Mouse (Mus musculus): Measurements from ENCODE around the gene Fam184a. TPM values are rescaled to one million over a fixed set of nuclear protein-coding genes. Genes with fewer than 3 reads are reported as not detected.
A peak's percentile ranks its signal among the peaks of the same experiment; 100 is the strongest.

Fam184a gene
- polyA plus RNA-seq, 1 experiment from 2014 or later, result 7.9 TPM

GRCm38 (mm10) chr10:53752723-53753122 lies 1.8 kb upstream of the Fam184a start:
- Histone ChIP-seq H3K4me2 (ENCODE audit: low read depth) (no peak overlapping the region), H3K4me1 (ENCODE audit: control insufficient read depth, insufficient read depth, low read length) (no peaks in the 10 kb centered on the region), H3K36me3 (ENCODE audit: control insufficient read depth, insufficient read depth, low read length) (no peaks in the 10 kb centered on the region), H3K9ac (ENCODE audit: low read length) (no peak overlapping the region), H3K4me3 (ENCODE audit: low read depth, low read length) (no peak overlapping the region), H3K9me3 (ENCODE audit: control insufficient read depth, low read length) (no peaks in the 10 kb centered on the region; the same call in 1 of the 2 replicates), H3K27me3 (ENCODE audit: control insufficient read depth, insufficient read depth, low read length) (no peaks in the 10 kb centered on the region), H3K27ac (ENCODE audit: low read depth, low read length) (no peak overlapping the region)
- no peak for ATAC-seq (ENCODE audit: insufficient read depth, low FRiP score, low TSS enrichment)
- WGBS, result 90% methylated on average over 1 of the region's 1 CpGs
- no peak for DNase-seq (ENCODE audit: low spot score)

GRCm38 (mm10) chr10:53750275-53750954 lies 508 bp downstream of the Fam184a start:
- Histone ChIP-seq H3K4me3 (ENCODE audit: low read depth, low read length) (peak overlapping the region; percentile 75), H3K4me1 (ENCODE audit: control insufficient read depth, insufficient read depth, low read length) (no peaks in the 10 kb centered on the region), H3K36me3 (ENCODE audit: control insufficient read depth, insufficient read depth, low read length) (no peaks in the 10 kb centered on the region), H3K9me3 (ENCODE audit: control insufficient read depth, low read length) (no peaks in the 10 kb centered on the region; the same call in 1 of the 2 replicates), H3K4me2 (ENCODE audit: low read depth) (peak overlapping the region; percentile 76), H3K9ac (ENCODE audit: low read length) (peak overlapping the region; percentile 69), H3K27me3 (ENCODE audit: control insufficient read depth, insufficient read depth, low read length) (no peaks in the 10 kb centered on the region), H3K27ac (ENCODE audit: low read depth, low read length) (no peak overlapping the region)
- peak; percentile 76 for ATAC-seq (ENCODE audit: insufficient read depth, low FRiP score, low TSS enrichment)
- DNase-seq (ENCODE audit: low spot score), result no peak
- WGBS, result 10% methylated on average over 39 of the region's 39 CpGs

- WGBS, result 89% methylated on average over 6 of the region's 6 CpGs
- H3K4me3 ChIP-seq (ENCODE audit: low read depth, low read length), result no peak overlapping the region
- ATAC-seq (ENCODE audit: insufficient read depth, low FRiP score, low TSS enrichment) (no peak), DNase-seq (ENCODE audit: low spot score) (no peak)
- no peaks in the 10 kb centered on the region for H3K9me3 ChIP-seq (ENCODE audit: control insufficient read depth, low read length)
- H3K36me3 ChIP-seq (ENCODE audit: control insufficient read depth, insufficient read depth, low read length), result no peaks in the 10 kb centered on the region
- no peaks in the 10 kb centered on the region for H3K27me3 ChIP-seq (ENCODE audit: control insufficient read depth, insufficient read depth, low read length)
- no peaks in the 10 kb centered on the region for H3K4me1 ChIP-seq (ENCODE audit: control insufficient read depth, insufficient read depth, low read length)
- H3K9ac ChIP-seq (ENCODE audit: low read length), result no peak overlapping the region
- no peak overlapping the region for H3K4me2 ChIP-seq (ENCODE audit: low read depth)
- no peak overlapping the region for H3K27ac ChIP-seq (ENCODE audit: low read depth, low read length)
These were observed 4.9 kb downstream of the Fam184a start for GRCm38 (mm10) chr10:53746039-53746438.

- H3K27me3 ChIP-seq (ENCODE audit: control insufficient read depth, insufficient read depth, low read length), result no peaks in the 10 kb centered on the region
- H3K4me2 ChIP-seq (ENCODE audit: low read depth), result no peak overlapping the region
- H3K36me3 ChIP-seq (ENCODE audit: control insufficient read depth, insufficient read depth, low read length), result no peaks in the 10 kb centered on the region
- no peak overlapping the region for H3K27ac ChIP-seq (ENCODE audit: low read depth, low read length)
- no peak overlapping the region for H3K4me3 ChIP-seq (ENCODE audit: low read depth, low read length)
- 89% methylated on average over 5 of the region's 5 CpGs for WGBS
- no peaks in the 10 kb centered on the region for H3K9me3 ChIP-seq (ENCODE audit: control insufficient read depth, low read length)
- no peak overlapping the region for H3K9ac ChIP-seq (ENCODE audit: low read length)
- DNase-seq (ENCODE audit: low spot score), result no peak
- no peaks in the 10 kb centered on the region for H3K4me1 ChIP-seq (ENCODE audit: control insufficient read depth, insufficient read depth, low read length)
- 0 out of 2 replicates have a peak, but pooled peaks have one; percentile 13 for ATAC-seq (ENCODE audit: insufficient read depth, low FRiP score, low TSS enrichment)
These were observed 8.0 kb downstream of the Fam184a start for GRCm38 (mm10) chr10:53742961-53743360.

- Histone ChIP-seq H3K9me3 (ENCODE audit: control insufficient read depth, low read length) (no peaks in the 10 kb centered on the region), H3K4me3 (ENCODE audit: low read depth, low read length) (no peak overlapping the region), H3K27me3 (ENCODE audit: control insufficient read depth, insufficient read depth, low read length) (no peaks in the 10 kb centered on the region), H3K9ac (ENCODE audit: low read length) (no peak overlapping the region), H3K4me1 (ENCODE audit: control insufficient read depth, insufficient read depth, low read length) (no peaks in the 10 kb centered on the region), H3K4me2 (ENCODE audit: low read depth) (no peak overlapping the region), H3K36me3 (ENCODE audit: control insufficient read depth, insufficient read depth, low read length) (no peaks in the 10 kb centered on the region), H3K27ac (ENCODE audit: low read depth, low read length) (no peak overlapping the region)
- no peak for ATAC-seq (ENCODE audit: insufficient read depth, low FRiP score, low TSS enrichment)
- DNase-seq (ENCODE audit: low spot score), result no peak
These were observed 10.9 kb downstream of the Fam184a start for GRCm38 (mm10) chr10:53740014-53740413.

GRCm38 (mm10) chr10:53738842-53739241 lies 12.1 kb downstream of the Fam184a start:
- no peak overlapping the region for H3K27ac ChIP-seq (ENCODE audit: low read depth, low read length)
- 76% methylated on average over 8 of the region's 8 CpGs for WGBS

GRCm38 (mm10) chr10:53735201-53735865 lies 15.6 kb downstream of the Fam184a start:
- Histone ChIP-seq H3K27ac (ENCODE audit: low read depth, low read length) (no peak overlapping the region), H3K9ac (ENCODE audit: low read length) (no peak overlapping the region), H3K36me3 (ENCODE audit: control insufficient read depth, insufficient read depth, low read length) (no peaks in the 10 kb centered on the region), H3K9me3 (ENCODE audit: control insufficient read depth, low read length) (no peaks in the 10 kb centered on the region), H3K4me3 (ENCODE audit: low read depth, low read length) (no peak overlapping the region), H3K4me1 (ENCODE audit: control insufficient read depth, insufficient read depth, low read length) (no peaks in the 10 kb centered on the region), H3K4me2 (ENCODE audit: low read depth) (no peak overlapping the region), H3K27me3 (ENCODE audit: control insufficient read depth, insufficient read depth, low read length) (no peaks in the 10 kb centered on the region)
- no peak for ATAC-seq (ENCODE audit: insufficient read depth, low FRiP score, low TSS enrichment)
- no peak for DNase-seq (ENCODE audit: low spot score)
- WGBS, result 84% methylated on average over 7 of the region's 7 CpGs

More at GRCm38 (mm10) chr10:53738842-53739241, 12.1 kb downstream of the Fam184a start:
- Histone ChIP-seq H3K4me1 (ENCODE audit: control insufficient read depth, insufficient read depth, low read length) (no peaks in the 10 kb centered on the region), H3K9ac (ENCODE audit: low read length) (no peak overlapping the region), H3K4me3 (ENCODE audit: low read depth, low read length) (no peak overlapping the region), H3K36me3 (ENCODE audit: control insufficient read depth, insufficient read depth, low read length) (no peaks in the 10 kb centered on the region), H3K27me3 (ENCODE audit: control insufficient read depth, insufficient read depth, low read length) (no peaks in the 10 kb centered on the region), H3K9me3 (ENCODE audit: control insufficient read depth, low read length) (no peaks in the 10 kb centered on the region), H3K4me2 (ENCODE audit: low read depth) (no peak overlapping the region)
- ATAC-seq (ENCODE audit: insufficient read depth, low FRiP score, low TSS enrichment) (no peak), DNase-seq (ENCODE audit: low spot score) (no peak)

GRCm38 (mm10) chr10:53732324-53732723 lies 18.6 kb downstream of the Fam184a start:
- Histone ChIP-seq H3K36me3 (ENCODE audit: control insufficient read depth, insufficient read depth, low read length) (no peaks in the 10 kb centered on the region), H3K4me3 (ENCODE audit: low read depth, low read length) (no peak overlapping the region), H3K9me3 (ENCODE audit: control insufficient read depth, low read length) (no peaks in the 10 kb centered on the region), H3K9ac (ENCODE audit: low read length) (no peak overlapping the region), H3K4me2 (ENCODE audit: low read depth) (no peak overlapping the region), H3K4me1 (ENCODE audit: control insufficient read depth, insufficient read depth, low read length) (no peaks in the 10 kb centered on the region), H3K27ac (ENCODE audit: low read depth, low read length) (no peak overlapping the region), H3K27me3 (ENCODE audit: control insufficient read depth, insufficient read depth, low read length) (no peaks in the 10 kb centered on the region)
- DNase-seq (ENCODE audit: low spot score), result no peak
- WGBS, result 94% methylated on average over 7 of the region's 7 CpGs
- ATAC-seq (ENCODE audit: insufficient read depth, low FRiP score, low TSS enrichment), result no peak

GRCm38 (mm10) chr10:53728883-53729282 lies 22.0 kb downstream of the Fam184a start:
- Histone ChIP-seq H3K9ac (ENCODE audit: low read length) (no peak overlapping the region), H3K27me3 (ENCODE audit: control insufficient read depth, insufficient read depth, low read length) (no peaks in the 10 kb centered on the region), H3K4me1 (ENCODE audit: control insufficient read depth, insufficient read depth, low read length) (no peaks in the 10 kb centered on the region), H3K27ac (ENCODE audit: low read depth, low read length) (no peak overlapping the region), H3K36me3 (ENCODE audit: control insufficient read depth, insufficient read depth, low read length) (no peaks in the 10 kb centered on the region), H3K4me2 (ENCODE audit: low read depth) (no peak overlapping the region), H3K9me3 (ENCODE audit: control insufficient read depth, low read length) (no peaks in the 10 kb centered on the region), H3K4me3 (ENCODE audit: low read depth, low read length) (no peak overlapping the region)
- 57% methylated on average over 1 of the region's 1 CpGs for WGBS
- ATAC-seq (ENCODE audit: insufficient read depth, low FRiP score, low TSS enrichment) (no peak), DNase-seq (ENCODE audit: low spot score) (no peak)

Measured in neural tube, embryonic 11.5 days (tissue).